Mouse (Mus musculus): ENCODE results near the gene Pon1.

Gene Pon1

GRCm38 (mm10) chr6:5174179-5174812 is 19.4 kb downstream of the Pon1 start:
- DNase-seq = no peak

DNA sequence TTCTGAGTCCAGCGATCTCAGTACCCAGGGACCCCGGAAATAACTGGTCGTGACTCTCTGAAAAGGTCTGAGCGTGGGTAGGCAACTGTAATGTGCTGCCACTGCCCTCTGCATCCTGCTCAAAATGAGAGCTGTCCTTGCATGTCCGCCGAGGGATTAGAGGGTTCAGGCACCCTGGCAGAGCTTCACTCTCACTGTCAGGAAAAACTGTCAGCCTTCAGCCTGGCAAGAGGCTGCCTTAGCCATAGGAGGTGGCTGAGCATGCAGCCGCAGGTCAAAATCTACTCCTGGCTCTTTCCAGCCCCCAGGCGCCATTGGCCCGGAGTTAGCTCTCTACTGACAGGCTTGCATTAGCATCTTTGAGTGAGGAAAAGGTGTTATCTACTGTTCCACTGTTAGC is 21.2 kb downstream of the Pon1 start:
- no peak for DNase-seq

DNA sequence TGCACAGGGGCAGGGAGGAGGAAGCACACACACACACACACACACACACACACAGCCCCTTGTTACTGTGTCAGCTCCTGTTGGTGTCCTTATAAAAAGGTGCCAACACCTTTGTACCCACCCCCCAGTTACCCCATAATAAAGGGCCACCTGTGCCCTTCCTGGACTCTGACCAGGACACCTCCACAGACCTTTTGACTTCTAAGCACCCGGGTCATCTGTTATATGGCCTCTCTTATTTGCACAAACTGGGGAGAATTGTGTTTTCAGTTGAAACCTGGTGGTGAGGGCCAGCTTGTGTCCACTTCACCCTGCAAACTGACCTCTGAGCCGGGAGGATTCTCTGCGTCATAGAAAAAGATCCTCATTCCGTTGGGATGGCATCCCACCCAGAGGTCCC is 22.3 kb downstream of the Pon1 start:
- no peak for DNase-seq

DNA sequence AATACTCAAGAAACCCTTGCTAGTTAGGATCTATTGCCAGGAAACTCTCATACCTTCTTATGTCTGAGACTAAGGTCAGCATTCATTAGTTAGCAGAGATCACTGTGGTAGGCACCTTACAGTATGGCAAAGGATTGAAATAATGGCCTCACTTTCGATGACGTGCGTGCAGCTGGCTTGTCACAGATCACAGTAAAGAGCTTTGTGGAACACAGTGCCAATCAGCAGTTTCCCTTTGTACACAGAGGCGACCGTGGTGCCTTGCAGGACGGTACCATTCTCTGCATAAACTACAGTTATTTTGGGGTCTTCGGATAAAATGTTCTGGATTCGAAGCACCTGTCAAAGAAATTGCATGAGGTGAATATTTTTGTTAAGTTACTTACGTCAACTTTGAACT is 25.6 kb downstream of the Pon1 start:
- no peak for DNase-seq

DNA sequence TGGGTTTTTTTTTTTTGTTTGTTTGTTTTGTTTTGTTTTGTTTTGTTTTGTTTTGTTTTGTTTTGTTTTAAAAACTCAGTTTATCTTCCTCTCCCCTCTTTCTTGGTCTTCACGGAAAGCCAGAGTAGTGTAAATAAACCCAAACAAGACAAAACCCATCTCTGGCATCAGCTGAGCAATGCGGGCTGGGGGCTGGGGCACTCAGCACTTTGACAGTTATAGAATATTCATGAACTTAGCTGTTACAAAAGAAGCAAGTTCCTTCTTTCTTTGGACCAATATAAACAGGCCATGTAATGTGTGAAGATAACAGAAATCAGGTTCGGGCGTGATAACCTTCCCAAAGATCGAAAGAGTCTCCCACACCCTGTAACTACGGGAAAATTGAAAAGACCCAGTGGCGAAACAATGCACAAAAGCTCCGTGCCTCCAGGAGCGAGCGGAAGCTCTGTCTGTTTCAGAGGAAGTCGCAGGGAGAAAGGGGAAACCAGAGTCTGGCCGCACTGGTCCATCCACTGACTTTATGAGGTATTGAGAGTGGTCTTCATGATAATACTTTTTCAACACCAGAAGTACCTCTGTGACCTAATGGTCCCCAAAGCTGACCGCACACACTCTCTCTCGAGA is 26.6 kb downstream of the Pon1 start:
- DNase-seq = no peak

- no peak for DNase-seq
These were observed 28.9 kb downstream of the Pon1 start for GRCm38 (mm10) chr6:5164855-5165254.

- no peak for DNase-seq
These were observed 30.1 kb downstream of the Pon1 start for GRCm38 (mm10) chr6:5163507-5164144.

GRCm38 (mm10) chr6:5162052-5162451 is 31.7 kb downstream of the Pon1 start:
- no peak for DNase-seq

DNA sequence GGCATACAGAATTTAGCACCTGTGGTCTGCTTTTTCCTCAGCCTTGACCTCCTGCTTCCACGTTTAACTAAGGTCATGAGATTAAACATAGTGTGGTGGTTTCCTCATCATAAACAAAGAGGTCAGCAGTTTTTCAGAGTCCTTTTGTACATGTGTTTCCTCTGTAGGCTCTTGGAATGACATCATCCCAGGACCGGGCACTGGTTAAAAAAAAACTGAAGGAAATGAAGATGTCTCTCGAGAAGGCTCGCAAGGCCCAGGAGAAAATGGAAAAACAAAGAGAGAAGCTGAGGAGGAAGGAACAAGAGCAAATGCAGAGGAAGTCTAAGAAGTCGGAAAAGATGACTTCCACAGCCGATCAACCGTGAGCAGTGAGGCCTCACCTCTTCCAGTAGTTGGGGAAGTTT is 34.4 kb downstream of the Pon1 start:
- no peak for DNase-seq

DNA sequence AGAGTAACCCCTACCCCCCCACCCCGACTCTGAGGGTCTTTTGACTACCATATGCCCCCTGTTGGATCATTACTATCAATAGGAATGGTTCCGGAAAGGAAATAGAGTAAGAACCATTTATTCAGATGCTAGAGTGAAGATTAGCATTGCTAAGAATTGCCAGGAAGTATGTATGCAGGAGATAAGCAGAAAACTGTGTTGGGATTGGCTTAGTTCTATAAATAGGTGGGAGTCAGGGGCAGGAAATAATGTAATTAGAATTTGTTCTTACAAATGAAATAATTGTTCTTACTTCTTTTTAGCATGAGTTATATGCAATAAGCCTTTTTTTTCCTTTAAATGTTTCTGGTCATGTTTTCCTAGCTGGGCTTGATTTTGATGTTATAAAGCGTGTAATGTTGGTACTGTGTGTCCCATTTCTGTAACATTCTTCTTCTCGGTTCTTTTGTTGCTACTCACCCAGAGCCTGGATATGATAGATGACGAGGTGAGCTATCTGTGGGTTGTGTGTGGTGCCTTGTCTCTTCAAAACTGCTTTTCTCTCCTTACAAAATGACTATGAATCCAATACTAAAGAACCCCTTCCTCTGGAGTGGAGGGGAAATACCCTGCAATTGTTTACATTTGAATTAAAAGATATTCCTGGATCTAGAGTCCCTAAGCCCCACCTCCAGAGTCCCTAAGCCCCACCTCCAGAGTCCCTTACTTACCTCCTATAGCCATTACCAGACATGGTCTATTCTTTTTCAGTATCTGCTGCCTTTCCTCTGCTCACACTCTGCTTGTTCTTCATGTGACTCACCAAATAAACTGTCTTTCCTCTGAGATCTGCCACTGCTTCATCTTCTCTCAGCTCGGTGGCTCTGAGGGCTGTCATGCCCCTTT is 37.0 kb downstream of the Pon1 start:
- DNase-seq = no peak

GRCm38 (mm10) chr6:5155313-5155927 is 38.3 kb downstream of the Pon1 start:
- no peak for DNase-seq

- DNase-seq = no peak
These were observed 39.0 kb downstream of the Pon1 start for GRCm38 (mm10) chr6:5154786-5155185.

DNA sequence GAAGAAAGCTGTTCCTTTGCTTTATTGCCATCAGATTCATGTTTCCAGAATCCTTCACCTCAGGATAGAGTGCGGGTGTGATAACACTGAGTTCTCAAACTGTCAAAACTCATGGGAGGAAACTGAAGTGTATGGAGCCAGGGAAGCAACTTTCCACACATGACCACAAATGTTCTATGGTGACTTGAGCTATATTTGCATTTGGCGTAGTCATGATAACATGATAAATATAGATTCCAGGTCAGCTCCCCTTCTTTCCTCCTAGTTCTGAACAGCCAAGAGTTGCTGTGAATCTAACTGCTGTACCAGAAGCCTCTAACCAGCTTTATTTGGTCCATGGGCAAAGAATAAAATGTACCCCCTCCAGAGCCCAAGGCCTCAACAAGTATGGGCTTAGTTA is 41.6 kb downstream of the Pon1 start:
- DNase-seq = no peak

DNA sequence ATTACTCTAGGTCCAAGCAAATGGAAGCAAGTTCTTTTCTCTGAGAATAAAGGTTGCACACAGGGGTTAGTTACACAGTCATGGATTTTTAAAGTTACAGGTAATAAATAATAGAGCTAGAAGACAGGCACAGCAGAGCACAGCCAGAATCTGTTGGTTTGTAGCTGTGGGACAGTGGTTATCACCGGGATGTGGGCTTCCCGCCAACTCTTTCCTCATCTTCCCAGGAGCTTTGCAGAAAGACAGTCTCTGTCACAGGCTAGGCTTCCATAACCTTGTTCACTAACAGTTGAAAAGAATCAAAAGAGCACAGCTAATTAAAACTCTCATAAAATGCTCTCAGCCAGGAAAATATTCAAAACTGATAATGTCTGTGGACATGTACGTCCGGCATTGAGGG is 42.6 kb downstream of the Pon1 start:
- DNase-seq = no peak

DNA sequence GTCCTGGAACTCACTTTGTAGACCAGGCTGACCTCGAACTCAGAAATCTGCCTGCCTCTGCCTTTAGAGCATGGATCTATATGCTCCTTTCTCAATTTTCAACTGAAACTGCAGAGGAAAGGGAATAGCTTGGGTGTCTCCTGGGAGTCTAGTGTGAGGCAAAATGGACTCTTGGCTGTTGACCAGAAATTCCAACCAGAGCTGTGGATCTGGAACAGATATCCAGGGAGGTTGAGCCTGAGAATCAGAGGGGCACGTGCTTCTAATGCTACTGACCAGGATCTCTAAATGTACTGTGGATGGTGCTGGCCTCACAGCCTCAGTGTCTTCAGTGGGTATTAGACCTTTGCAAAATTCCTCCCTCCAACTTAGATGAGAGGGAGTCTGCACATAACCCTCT is 43.8 kb downstream of the Pon1 start:
- DNase-seq = no peak

GRCm38 (mm10) chr6:5147488-5148142 is 46.1 kb downstream of the Pon1 start:
- no peak for DNase-seq

GRCm38 (mm10) chr6:5139666-5140065 is 54.1 kb downstream of the Pon1 start:
- DNase-seq = no peak

- no peak for DNase-seq
These were observed 54.7 kb downstream of the Pon1 start for GRCm38 (mm10) chr6:5138875-5139631.

GRCm38 (mm10) chr6:5136046-5136445 is 57.7 kb downstream of the Pon1 start:
- no peak for DNase-seq

DNA sequence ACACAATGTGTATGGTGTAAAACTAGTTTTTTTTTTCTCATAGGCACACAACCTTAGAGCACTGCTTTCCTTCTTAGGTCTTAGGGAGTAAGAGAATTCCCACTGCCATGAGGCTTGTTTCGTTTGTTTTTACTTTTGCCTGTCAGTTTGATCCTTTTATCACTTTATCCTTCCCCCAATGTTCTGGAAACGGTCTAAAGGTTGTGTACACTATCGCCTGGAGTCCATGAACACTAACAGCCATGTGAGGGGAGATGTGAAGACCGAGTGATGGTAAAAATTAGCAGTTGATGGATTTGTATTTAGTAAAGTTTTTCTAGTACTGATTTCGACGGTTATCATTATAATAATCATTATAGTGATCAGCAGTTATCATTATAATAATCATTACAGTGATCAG is 58.8 kb downstream of the Pon1 start:
- no peak for DNase-seq

GRCm38 (mm10) chr6:5129364-5130093 is 64.2 kb downstream of the Pon1 start:
- no peak for DNase-seq

All from thymus, postnatal 14 days (tissue).